Comparison of ENCODE assay signal across 12 mouse cellular contexts in genomic region chr12:74238056-74238455, GRCm38 (mm10).
DNase-seq lines count a peak whose midpoint lies in the region; ATAC-seq and TF ChIP-seq lines count a peak whose summit lies in the region.
"Had no signal": no experiment of that assay in that cellular context is flagged by ENCODE, and none has a peak within 500 bp of the region (broad histone marks: within the 10 kb centered on the region; RNA-seq: fewer than 3 reads in every experiment).

No protein-coding gene starts in this region.

- ATAC-seq in lung, embryonic 14.5 days (ENCODE audit: insufficient read depth) = peak; percentile 52; the same call in 1 of the 2 replicates
- no peak for ATAC-seq in liver, embryonic 11.5 days (replicated peaks; ENCODE audit: low FRiP score)
- ATAC-seq in neural tube, embryonic 15.5 days (ENCODE audit: low FRiP score) = no peak

- H3K27me3 ChIP-seq in lung, embryonic 14.5 days (ENCODE audit: insufficient read depth, low read length) = no peaks in the 10 kb centered on the region
- no peaks in the 10 kb centered on the region for H3K27me3 ChIP-seq in liver, embryonic 11.5 days (replicated peaks; ENCODE audit: control insufficient read depth, insufficient read depth, low read length)
- no peaks in the 10 kb centered on the region for H3K27me3 ChIP-seq in neural tube, embryonic 15.5 days (replicated peaks)
- H3K27me3 ChIP-seq: forebrain, embryonic 12.5 days; limb, embryonic 13.5 days; midbrain, embryonic 12.5 days had no signal

- no peaks in the 10 kb centered on the region for H3K9me3 ChIP-seq in lung, embryonic 14.5 days (ENCODE audit: low read depth, low read length)
- no peaks in the 10 kb centered on the region for H3K9me3 ChIP-seq in liver, embryonic 11.5 days (ENCODE audit: control insufficient read depth, low read length)
- no peaks in the 10 kb centered on the region for H3K9me3 ChIP-seq in neural tube, embryonic 15.5 days (replicated peaks)
- H3K9me3 ChIP-seq: forebrain, embryonic 12.5 days; limb, embryonic 13.5 days; midbrain, embryonic 12.5 days had no signal

- no peaks in the 10 kb centered on the region for H3K36me3 ChIP-seq in lung, embryonic 14.5 days (ENCODE audit: insufficient read depth)
- H3K36me3 ChIP-seq in liver, embryonic 11.5 days (ENCODE audit: control insufficient read depth, insufficient read depth, low read length) = no peaks in the 10 kb centered on the region
- no peaks in the 10 kb centered on the region for H3K36me3 ChIP-seq in neural tube, embryonic 15.5 days
- H3K36me3 ChIP-seq: forebrain, embryonic 12.5 days; limb, embryonic 13.5 days; midbrain, embryonic 12.5 days had no signal

- peak; percentile 5 for DNase-seq in lung, embryonic 14.5 days
- no peak for DNase-seq in lung, postnatal 36 days
- peak; percentile 72 to 74 for DNase-seq in cerebellum, postnatal 14 days
- peak; percentile 86 for DNase-seq in layer of hippocampus, adult 9-11 months
- DNase-seq in right cerebral cortex, postnatal 25 days = peak; percentile 31
- no peak for DNase-seq in liver, embryonic 11.5 days (ENCODE audit: low spot score)
- DNase-seq in MN1 (ENCODE audit: low spot score) = no peak

- H3K9ac ChIP-seq in lung, embryonic 14.5 days = no peak overlapping the region
- H3K9ac ChIP-seq in liver, embryonic 11.5 days (ENCODE audit: low read depth, low read length) = no peak overlapping the region
- no peak overlapping the region for H3K9ac ChIP-seq in neural tube, embryonic 15.5 days (replicated peaks)
- H3K9ac ChIP-seq: forebrain, embryonic 12.5 days; limb, embryonic 13.5 days; midbrain, embryonic 12.5 days had no signal

- H3K27ac ChIP-seq in lung, embryonic 14.5 days (ENCODE audit: low read depth) = no peak overlapping the region
- no peak overlapping the region for H3K27ac ChIP-seq in liver, embryonic 11.5 days (ENCODE audit: low read depth, low read length)
- H3K27ac ChIP-seq in neural tube, embryonic 15.5 days (replicated peaks) = no peak overlapping the region
- H3K27ac ChIP-seq: forebrain, embryonic 12.5 days; kidney, postnatal 0 days; limb, embryonic 13.5 days; midbrain, embryonic 12.5 days had no signal

- no peaks in the 10 kb centered on the region for H3K4me1 ChIP-seq in lung, embryonic 14.5 days (ENCODE audit: insufficient read depth)
- H3K4me1 ChIP-seq in liver, embryonic 11.5 days (replicated peaks; ENCODE audit: control insufficient read depth, insufficient read depth, low read length) = no peaks in the 10 kb centered on the region
- H3K4me1 ChIP-seq in neural tube, embryonic 15.5 days = peaks cover 3% of the 10 kb centered on the region; the same call in 1 of the 2 replicates
- H3K4me1 ChIP-seq: forebrain, embryonic 12.5 days; limb, embryonic 13.5 days; midbrain, embryonic 12.5 days had no signal

- no peak for TF ChIP-seq CTCF in lung, embryonic 14.5 days (IDR thresholded peaks at IDR 0.05; ENCODE audit: low read depth)

- H3K4me3 ChIP-seq in lung, embryonic 14.5 days (ENCODE audit: low read depth, low read length) = no peak overlapping the region
- no peak overlapping the region for H3K4me3 ChIP-seq in liver, embryonic 11.5 days (ENCODE audit: low read depth, low read length)
- H3K4me3 ChIP-seq in neural tube, embryonic 15.5 days (replicated peaks) = no peak overlapping the region
- H3K4me3 ChIP-seq: forebrain, embryonic 12.5 days; limb, embryonic 13.5 days; midbrain, embryonic 12.5 days had no signal

- 66% methylated on average over 7 of the region's 7 CpGs for WGBS in lung, embryonic 14.5 days
- WGBS in liver, embryonic 11.5 days = 80% methylated on average over 7 of the region's 7 CpGs
- 64% methylated on average over 7 of the region's 7 CpGs for WGBS in neural tube, embryonic 15.5 days

- H3K4me2 ChIP-seq in lung, embryonic 14.5 days = no peak overlapping the region
- no peak overlapping the region for H3K4me2 ChIP-seq in liver, embryonic 11.5 days
- no peak overlapping the region for H3K4me2 ChIP-seq in neural tube, embryonic 15.5 days
- H3K4me2 ChIP-seq: forebrain, embryonic 12.5 days; limb, embryonic 13.5 days; midbrain, embryonic 12.5 days had no signal

Comparison
In these comparisons a context has a peak if more than half of its experiments do, and no peak if none do; other contexts are left out.
1. DNase-seq: peak in lung, embryonic 14.5 days (single experiment), cerebellum, postnatal 14 days (2 of 2), layer of hippocampus, adult 9-11 months (single experiment) and right cerebral cortex, postnatal 25 days (single experiment); none in lung, postnatal 36 days (single experiment), liver, embryonic 11.5 days (single experiment) and MN1 (single experiment).